Mouse (Mus musculus): ENCODE data around the gene Colgalt2. TPM values are rescaled to one million over a fixed set of nuclear protein-coding genes. Genes with fewer than 3 reads are reported as not detected.

The Colgalt2 gene
- polyA plus RNA-seq, 2 experiments = 0.21 to 0.30 TPM

- Histone ChIP-seq H3K27me3 (ENCODE audit: control insufficient read depth, insufficient read depth, low read length) (no peaks in the 10 kb centered on the region), H3K9ac (replicated peaks) (no peak overlapping the region), H3K36me3 (replicated peaks; ENCODE audit: control insufficient read depth, insufficient read depth, low read depth) (no peaks in the 10 kb centered on the region), H3K9me3 (ENCODE audit: control insufficient read depth, low read length) (no peaks in the 10 kb centered on the region), H3K27ac (no peak overlapping the region), H3K4me1 (replicated peaks; ENCODE audit: control insufficient read depth in 2 of 2, insufficient read depth in 2 of 2, low read length in 1 of 2) (no peaks in the 10 kb centered on the region), H3K4me2 (ENCODE audit: low read depth) (no peak overlapping the region), H3K4me3 (ENCODE audit: insufficient read depth in 1 of 2, low read depth in 2 of 2, low read length in 2 of 2) (no peak overlapping the region)
- TF ChIP-seq EP300 (IDR thresholded peaks at IDR 0.05; ENCODE audit: low read depth) (no peak), CTCF (IDR thresholded peaks at IDR 0.05; ENCODE audit: low read depth) (no peak)
- DNase-seq (ENCODE audit: low read depth in 3 of 3, low spot score in 3 of 3) = no peak
- no peak for ATAC-seq (ENCODE audit: insufficient read depth)
- WGBS (ENCODE audit: insufficient replicate concordance) = 70% methylated on average over 11 of the region's 11 CpGs
Observed at GRCm38 (mm10) chr1:152508481-152509220, 109.0 kb downstream of the Colgalt2 start.

DNA sequence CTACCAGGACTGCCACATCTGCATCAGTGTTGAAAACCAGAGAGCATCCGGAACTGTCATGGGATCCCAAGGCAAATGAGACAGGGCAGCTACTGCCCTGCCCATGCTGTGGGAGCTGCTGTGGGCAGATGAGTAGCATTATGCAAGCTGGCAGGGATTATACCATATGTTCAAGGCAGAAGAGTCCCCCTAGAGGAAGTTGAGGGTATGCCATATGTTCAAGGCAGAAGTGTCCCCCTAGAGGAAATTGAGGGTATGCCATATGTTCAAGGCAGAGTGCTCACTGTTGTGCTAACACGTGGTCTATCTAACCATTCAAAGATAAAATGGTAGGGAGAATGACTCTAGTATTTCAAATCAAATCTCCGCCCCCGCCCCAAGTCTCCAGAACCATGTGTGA lies 111.6 kb downstream of the Colgalt2 start:
- H3K4me3 ChIP-seq (ENCODE audit: insufficient read depth in 1 of 2, low read depth in 2 of 2, low read length in 2 of 2) = no peak overlapping the region
- ATAC-seq (ENCODE audit: insufficient read depth) (0 out of 2 replicates have a peak, but pooled peaks have one; percentile 35), DNase-seq (ENCODE audit: low read depth in 3 of 3, low spot score in 3 of 3) (peak; percentile 24 to 32 (median 30))
- no peaks in the 10 kb centered on the region for H3K27me3 ChIP-seq (ENCODE audit: control insufficient read depth, insufficient read depth, low read length)
- no peak overlapping the region for H3K4me2 ChIP-seq (ENCODE audit: low read depth)
- no peak overlapping the region for H3K9ac ChIP-seq (replicated peaks)
- no peaks in the 10 kb centered on the region for H3K36me3 ChIP-seq (replicated peaks; ENCODE audit: control insufficient read depth, insufficient read depth, low read depth)
- no peaks in the 10 kb centered on the region for H3K4me1 ChIP-seq (replicated peaks; ENCODE audit: control insufficient read depth in 2 of 2, insufficient read depth in 2 of 2, low read length in 1 of 2)
- no peaks in the 10 kb centered on the region for H3K9me3 ChIP-seq (ENCODE audit: control insufficient read depth, low read length)
- no peak overlapping the region for H3K27ac ChIP-seq
- no peak for TF ChIP-seq EP300 (IDR thresholded peaks at IDR 0.05; ENCODE audit: low read depth)
- peak; percentile 86 for TF ChIP-seq CTCF (IDR thresholded peaks at IDR 0.05; ENCODE audit: low read depth)
- 44% methylated on average over 4 of the region's 4 CpGs for WGBS (ENCODE audit: insufficient replicate concordance)

DNA sequence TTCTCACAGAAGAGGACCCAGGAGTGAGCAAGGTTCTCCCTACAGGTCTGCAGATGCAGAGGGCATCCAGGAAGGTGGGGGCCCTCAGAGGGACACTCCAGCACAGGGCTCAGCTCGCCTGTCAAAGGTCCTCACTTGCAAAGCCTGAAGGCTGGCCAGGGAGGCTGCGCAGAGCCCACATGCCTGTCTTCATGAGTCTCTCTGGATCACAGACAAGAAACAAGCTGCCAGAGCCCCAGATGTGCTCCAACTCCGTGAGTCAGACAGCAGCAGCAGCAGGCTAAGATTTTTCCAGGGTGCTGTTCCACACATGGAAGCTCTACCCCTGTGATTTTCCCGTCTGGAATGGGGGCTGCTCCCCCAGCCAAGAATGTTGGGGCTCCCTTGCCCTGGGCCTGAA lies 114.6 kb downstream of the Colgalt2 start:
- no peaks in the 10 kb centered on the region for H3K4me1 ChIP-seq (replicated peaks; ENCODE audit: control insufficient read depth in 2 of 2, insufficient read depth in 2 of 2, low read length in 1 of 2)
- TF ChIP-seq CTCF (IDR thresholded peaks at IDR 0.05; ENCODE audit: low read depth) = no peak
- TF ChIP-seq EP300 (IDR thresholded peaks at IDR 0.05; ENCODE audit: low read depth) = no peak
- H3K27me3 ChIP-seq (ENCODE audit: control insufficient read depth, insufficient read depth, low read length) = no peaks in the 10 kb centered on the region
- ATAC-seq (ENCODE audit: insufficient read depth) (no peak), DNase-seq (ENCODE audit: low read depth in 3 of 3, low spot score in 3 of 3) (no peak)
- H3K4me2 ChIP-seq (ENCODE audit: low read depth) = no peak overlapping the region
- no peak overlapping the region for H3K4me3 ChIP-seq (ENCODE audit: insufficient read depth in 1 of 2, low read depth in 2 of 2, low read length in 2 of 2)
- no peak overlapping the region for H3K9ac ChIP-seq (replicated peaks)
- 47% methylated on average over 4 of the region's 4 CpGs for WGBS (ENCODE audit: insufficient replicate concordance)
- no peaks in the 10 kb centered on the region for H3K9me3 ChIP-seq (ENCODE audit: control insufficient read depth, low read length)
- H3K27ac ChIP-seq = no peak overlapping the region
- no peaks in the 10 kb centered on the region for H3K36me3 ChIP-seq (replicated peaks; ENCODE audit: control insufficient read depth, insufficient read depth, low read depth)

- Histone ChIP-seq H3K4me1 (replicated peaks; ENCODE audit: control insufficient read depth in 2 of 2, insufficient read depth in 2 of 2, low read length in 1 of 2) (no peaks in the 10 kb centered on the region), H3K4me3 (ENCODE audit: insufficient read depth in 1 of 2, low read depth in 2 of 2, low read length in 2 of 2) (no peak overlapping the region), H3K27ac (no peak overlapping the region), H3K9me3 (ENCODE audit: control insufficient read depth, low read length) (no peaks in the 10 kb centered on the region), H3K27me3 (ENCODE audit: control insufficient read depth, insufficient read depth, low read length) (no peaks in the 10 kb centered on the region), H3K4me2 (ENCODE audit: low read depth) (no peak overlapping the region), H3K9ac (replicated peaks) (no peak overlapping the region), H3K36me3 (replicated peaks; ENCODE audit: control insufficient read depth, insufficient read depth, low read depth) (no peaks in the 10 kb centered on the region)
- ATAC-seq (ENCODE audit: insufficient read depth) (no peak), DNase-seq (ENCODE audit: low read depth in 3 of 3, low spot score in 3 of 3) (no peak)
- TF ChIP-seq CTCF (IDR thresholded peaks at IDR 0.05; ENCODE audit: low read depth) = no peak
- no peak for TF ChIP-seq EP300 (IDR thresholded peaks at IDR 0.05; ENCODE audit: low read depth)
- 59% methylated on average over 4 of the region's 4 CpGs for WGBS (ENCODE audit: insufficient replicate concordance)
Observed at GRCm38 (mm10) chr1:152517057-152517570, 117.5 kb downstream of the Colgalt2 start.

DNA sequence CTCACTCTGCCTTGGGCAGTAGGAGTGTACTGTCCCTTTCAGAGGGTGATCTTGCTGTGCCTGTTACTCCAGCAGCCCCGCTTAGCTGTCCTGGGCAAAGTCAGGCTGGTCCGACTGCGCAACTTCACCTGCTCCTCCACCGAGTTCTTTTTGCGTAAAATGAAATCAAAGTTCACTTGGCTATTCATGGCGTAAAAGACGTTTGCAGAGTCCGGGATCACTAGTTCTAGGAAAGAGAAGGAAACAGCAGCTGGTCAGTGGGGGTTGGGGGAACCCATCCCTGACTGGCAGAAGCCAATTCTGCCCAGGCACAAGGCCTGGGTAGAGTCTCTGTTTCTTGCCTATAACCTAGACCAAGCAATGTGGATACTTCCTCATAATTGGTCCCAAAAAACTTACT lies 119.3 kb downstream of the Colgalt2 start:
- Histone ChIP-seq H3K4me1 (replicated peaks; ENCODE audit: control insufficient read depth in 2 of 2, insufficient read depth in 2 of 2, low read length in 1 of 2) (no peaks in the 10 kb centered on the region), H3K9me3 (ENCODE audit: control insufficient read depth, low read length) (no peaks in the 10 kb centered on the region), H3K27ac (no peak overlapping the region), H3K9ac (replicated peaks) (no peak overlapping the region), H3K4me3 (ENCODE audit: insufficient read depth in 1 of 2, low read depth in 2 of 2, low read length in 2 of 2) (no peak overlapping the region), H3K4me2 (ENCODE audit: low read depth) (no peak overlapping the region), H3K36me3 (replicated peaks; ENCODE audit: control insufficient read depth, insufficient read depth, low read depth) (no peaks in the 10 kb centered on the region), H3K27me3 (ENCODE audit: control insufficient read depth, insufficient read depth, low read length) (no peaks in the 10 kb centered on the region)
- no peak for ATAC-seq (ENCODE audit: insufficient read depth)
- WGBS (ENCODE audit: insufficient replicate concordance) = 64% methylated on average over 8 of the region's 8 CpGs
- no peak for DNase-seq (ENCODE audit: low read depth in 3 of 3, low spot score in 3 of 3)
- TF ChIP-seq CTCF (IDR thresholded peaks at IDR 0.05; ENCODE audit: low read depth) = no peak
- TF ChIP-seq EP300 (IDR thresholded peaks at IDR 0.05; ENCODE audit: low read depth) = no peak
